Mouse (Mus musculus) limb, embryonic 14.5 days (tissue): Measurements from ENCODE around the gene Slc35b1. TPM values are rescaled to one million over a fixed set of nuclear protein-coding genes. Genes with fewer than 3 reads are reported as not detected.
"Not testable (repeated sequence)": the region's sequence is repeated elsewhere in the genome, so short reads cannot be mapped to it uniquely, and the experiment has no call there.

Experiments
- ATAC-seq: fragments of 200-750 bp; cut with Nextera tagmentation; 2 replicates; pipeline ENCODE4 v1.8.0; 2017; ENCODE audit warnings: low read depth, moderate number of reproducible peaks, moderate TSS enrichment; ENCODE audit not compliant: low FRiP score
- DNase-seq: peaks from one replicate; pipeline ENCODE4 v3.0.0-alpha.2; 2015; ENCODE audit warnings: low spot score
- H3K27ac ChIP-seq: fragments of 300-500 bp; sonication (generic); replicated peaks from 2 replicates; pipeline ENCODE4 v1.5.1; 2014; ENCODE audit warnings: low read depth, mild to moderate bottlenecking, low read length, moderate library complexity, mixed read lengths
- H3K27me3 ChIP-seq: fragments of 300-500 bp; sonication (generic); 2 replicates; pipeline ENCODE4 v1.6.1; 2014; ENCODE audit warnings: low read length, mixed read lengths; ENCODE audit not compliant: control insufficient read depth, insufficient read depth
- H3K36me3 ChIP-seq: fragments of 300-500 bp; sonication (generic); 2 replicates; pipeline ENCODE4 v1.6.1; 2014; ENCODE audit warnings: mild to moderate bottlenecking, low read length, moderate library complexity, mixed read lengths; ENCODE audit not compliant: control insufficient read depth, insufficient read depth
- H3K4me1 ChIP-seq: fragments of 300-500 bp; sonication (generic); 2 replicates; pipeline ENCODE4 v1.6.1; 2014; ENCODE audit warnings: antibody characterized with exemption, low read length, mixed read lengths; ENCODE audit not compliant: control insufficient read depth, insufficient read depth
- H3K4me2 ChIP-seq: fragments of 300-500 bp; sonication (generic); replicated peaks from 2 replicates; pipeline ENCODE4 v1.6.1; 2014; ENCODE audit warnings: low read depth, mild to moderate bottlenecking, low read length, moderate library complexity; ENCODE audit not compliant: severe bottlenecking
- H3K4me3 ChIP-seq: fragments of 300-500 bp; sonication (generic); replicated peaks from 2 replicates; pipeline ENCODE4 v1.5.1; 2014; ENCODE audit warnings: low read length
- H3K9ac ChIP-seq: fragments of 300-500 bp; sonication (generic); 2 replicates; pipeline ENCODE4 v1.6.1; 2014; ENCODE audit warnings: mild to moderate bottlenecking, low read depth, low read length, moderate library complexity; ENCODE audit not compliant: severe bottlenecking
- H3K9me3 ChIP-seq: fragments of 300-500 bp; sonication (generic); 2 replicates; pipeline ENCODE4 v1.6.1; 2016; ENCODE audit warnings: low read length; ENCODE audit not compliant: control insufficient read depth
- POLR2A ChIP-seq: fragments of 200-500 bp; IDR thresholded peaks from 2 replicates; pipeline ENCODE4 v1.8.0; 2012; ENCODE audit warnings: inconsistent platforms, mild to moderate bottlenecking, moderate library complexity, borderline replicate concordance; ENCODE audit not compliant: insufficient read depth, insufficient read length; ENCODE audit errors: extremely low read depth
- WGBS: fragments of 180-500 bp; shearing (Covaris S2); extraction: QIAGEN DNeasy Blood & Tissue Kit; methylation state at CpG from one replicate; pipeline ENCODE4 v1.1.7; 2014; 5-methylcytosine and 5-hydroxymethylcytosine counted together
- polyA plus RNA-seq, 2 experiments: library from polyadenylated mRNA; depleted of rRNA in 1 of 2; stranded (reverse) in 1 of 2; unstranded in 1 of 2; fragments of >200 nt; fragmentation: Nextera tagmentation in 1 of 2; extraction: Ambion mirVana in 1 of 2; gene quantifications; 2 replicates each; pipeline versions ENCODE4 v1.2.1 to v1.2.3; 2012 to 2014

Gene Slc35b1
- polyA plus RNA-seq, 2 experiments, result 98.1 to 117 TPM

DNA sequence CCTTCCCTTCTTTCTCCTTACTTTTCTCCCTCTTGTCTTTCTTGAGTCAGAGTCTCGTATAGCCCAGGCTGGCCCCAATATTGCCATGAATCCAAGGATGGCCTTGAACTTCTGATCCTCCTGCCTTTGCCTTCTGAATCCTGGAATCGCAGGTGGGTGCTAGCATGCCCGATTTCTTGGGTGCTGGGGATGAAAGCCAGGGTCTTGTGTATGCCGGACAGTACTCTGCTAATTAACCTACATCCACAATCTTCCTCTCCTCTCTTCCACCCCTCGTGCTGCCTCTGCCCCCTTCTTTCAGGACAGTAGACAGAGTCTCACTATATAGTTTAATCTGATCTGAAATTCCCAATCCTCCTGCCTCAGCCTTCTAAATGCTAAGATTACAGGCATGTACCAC is 17.1 kb downstream of the Slc35b1 start:
- Histone ChIP-seq H3K27ac (no peak overlapping the region), H3K9ac (no peak overlapping the region), H3K4me1 (no peaks in the 10 kb centered on the region), H3K4me3 (no peak overlapping the region), H3K4me2 (no peak overlapping the region), H3K27me3 (no peaks in the 10 kb centered on the region), H3K36me3 (no peaks in the 10 kb centered on the region), H3K9me3 (no peaks in the 10 kb centered on the region)
- no peak for DNase-seq
- WGBS, result 88% methylated on average over 5 of the region's 5 CpGs
- ATAC-seq, result no peak
- TF ChIP-seq POLR2A, result no peak

DNA sequence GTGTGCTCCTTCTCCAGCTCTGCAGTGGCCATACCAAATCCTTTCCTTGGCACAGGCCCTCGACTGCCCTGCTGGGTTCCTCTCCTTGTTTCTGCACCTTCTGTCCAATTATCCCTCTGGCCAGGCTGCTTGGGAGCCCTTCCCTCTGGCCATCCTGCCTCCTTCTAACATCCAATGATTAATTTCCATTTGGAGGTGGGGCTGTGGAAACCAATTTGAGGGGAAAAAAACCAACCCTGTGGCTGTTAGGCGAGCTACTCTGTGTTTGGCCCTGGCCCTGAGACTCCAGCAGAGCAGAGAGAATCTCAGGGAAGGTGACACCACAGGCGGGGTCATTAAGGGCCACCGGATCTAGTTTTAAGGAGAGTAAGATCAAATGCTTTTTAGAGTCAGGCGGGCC is 17.7 kb downstream of the Slc35b1 start:
- no peak overlapping the region for H3K27ac ChIP-seq
- WGBS, result 12% methylated on average over 5 of the region's 5 CpGs
- no peak for TF ChIP-seq POLR2A
- no peaks in the 10 kb centered on the region for H3K4me1 ChIP-seq
- ATAC-seq (no peak), DNase-seq (no peak)
- no peaks in the 10 kb centered on the region for H3K36me3 ChIP-seq
- H3K9ac ChIP-seq, result no peak overlapping the region
- H3K9me3 ChIP-seq, result no peaks in the 10 kb centered on the region
- H3K4me3 ChIP-seq, result no peak overlapping the region
- no peaks in the 10 kb centered on the region for H3K27me3 ChIP-seq
- H3K4me2 ChIP-seq, result no peak overlapping the region

DNA sequence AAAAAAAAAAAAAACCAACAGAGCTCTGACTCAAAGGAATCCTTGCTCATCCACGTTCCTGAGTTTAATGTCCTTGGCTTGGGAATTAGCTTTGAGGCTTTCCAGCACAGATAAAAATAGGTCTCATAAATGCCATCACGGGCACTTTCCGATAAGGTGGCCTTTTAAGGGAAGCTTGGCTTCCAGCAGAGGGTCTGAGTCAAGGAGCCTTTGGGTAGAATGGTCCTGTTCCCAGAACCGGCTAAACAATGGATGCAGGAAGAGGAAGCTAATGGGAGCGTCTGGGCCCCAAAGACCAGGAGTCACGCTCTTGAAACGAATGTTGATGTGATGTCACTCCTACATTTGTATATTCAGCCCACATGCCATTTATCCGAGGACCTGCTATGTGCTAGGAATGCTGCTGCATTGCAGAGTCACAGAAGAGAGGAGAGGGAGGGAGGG is 18.2 kb downstream of the Slc35b1 start:
- no peak for TF ChIP-seq POLR2A
- Histone ChIP-seq H3K4me3 (no peak overlapping the region), H3K9ac (no peak overlapping the region), H3K9me3 (no peaks in the 10 kb centered on the region), H3K4me2 (no peak overlapping the region), H3K4me1 (no peaks in the 10 kb centered on the region), H3K27ac (no peak overlapping the region), H3K36me3 (no peaks in the 10 kb centered on the region), H3K27me3 (no peaks in the 10 kb centered on the region)
- no peak for DNase-seq
- 26% methylated on average over 8 of the region's 8 CpGs for WGBS
- ATAC-seq, result no peak

DNA sequence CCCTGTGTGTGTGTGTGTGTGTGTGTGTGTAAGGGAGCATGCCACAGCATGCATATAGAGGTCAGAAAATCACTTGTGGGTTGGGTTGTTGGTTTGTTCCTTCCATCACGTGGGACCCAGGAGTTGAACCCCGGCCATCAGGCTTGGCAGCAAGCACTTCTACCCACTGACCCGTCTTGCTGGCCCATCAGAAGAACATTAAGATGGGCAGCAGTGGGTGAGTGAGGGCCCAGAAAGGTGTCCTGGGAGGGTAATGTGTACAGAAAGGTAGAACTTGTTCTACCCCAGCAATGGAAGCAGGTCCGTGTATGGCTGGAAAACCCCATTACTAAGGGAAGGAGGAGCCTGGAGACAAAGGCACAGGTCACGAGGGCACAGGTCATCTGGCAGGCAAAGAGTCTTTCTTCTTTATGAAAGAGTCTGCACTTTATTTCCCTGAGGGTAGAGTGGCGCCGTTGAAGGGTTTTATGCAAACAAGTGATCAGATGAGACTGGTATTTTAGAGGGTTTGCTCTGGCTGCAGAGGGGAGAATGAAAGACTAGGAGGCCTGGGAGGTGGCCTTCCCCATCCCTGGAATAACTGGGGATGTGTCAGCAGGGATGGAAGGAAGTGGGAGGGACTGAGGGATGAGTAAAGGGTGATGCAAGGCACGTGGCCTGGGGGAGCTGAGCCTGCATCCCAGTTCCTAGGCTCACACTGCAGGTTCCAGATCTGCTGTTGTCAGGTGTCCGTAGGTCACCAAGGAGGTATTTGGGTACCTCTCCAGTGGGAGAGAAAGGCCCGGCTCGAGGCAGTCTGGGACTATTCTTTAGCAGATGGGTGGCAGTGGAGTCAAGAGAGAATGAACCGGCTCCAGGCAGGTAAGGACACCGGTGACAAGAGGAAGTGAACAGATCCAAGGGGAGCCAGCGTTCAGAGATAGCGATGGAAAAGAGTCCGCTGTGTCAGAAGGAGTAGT is 19.2 kb downstream of the Slc35b1 start:
- DNase-seq (no peak), ATAC-seq (no peak)
- Histone ChIP-seq H3K27ac (no peak overlapping the region), H3K9me3 (no peaks in the 10 kb centered on the region), H3K4me3 (no peak overlapping the region), H3K27me3 (no peaks in the 10 kb centered on the region), H3K36me3 (no peaks in the 10 kb centered on the region), H3K4me2 (no peak overlapping the region), H3K9ac (no peak overlapping the region), H3K4me1 (no peaks in the 10 kb centered on the region)
- 72% methylated on average over 16 of the region's 16 CpGs for WGBS
- TF ChIP-seq POLR2A, result no peak

DNA sequence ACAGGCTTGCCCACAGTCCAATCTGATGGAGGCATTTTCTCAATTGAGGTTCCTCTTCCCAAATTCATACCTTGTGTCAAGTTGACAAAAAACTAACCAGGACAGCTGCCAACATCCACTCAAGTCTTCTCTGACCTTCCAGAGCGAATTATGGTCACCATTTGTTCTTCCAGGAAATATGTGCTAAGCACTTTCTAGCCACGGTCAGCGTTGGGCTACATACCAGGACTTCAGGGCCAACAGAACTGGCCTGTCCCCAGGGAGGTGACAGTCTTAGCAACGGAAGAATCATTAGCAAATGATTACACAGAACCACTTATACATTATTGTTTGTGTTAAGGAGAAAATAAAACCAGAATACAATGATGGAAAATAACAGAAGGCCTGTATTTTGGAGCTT is 21.3 kb downstream of the Slc35b1 start:
- WGBS, result 71% methylated on average over 4 of the region's 4 CpGs
- Histone ChIP-seq H3K27ac (no peak overlapping the region), H3K27me3 (no peaks in the 10 kb centered on the region), H3K36me3 (no peaks in the 10 kb centered on the region), H3K4me3 (no peak overlapping the region), H3K4me2 (no peak overlapping the region), H3K4me1 (no peaks in the 10 kb centered on the region), H3K9ac (no peak overlapping the region), H3K9me3 (no peaks in the 10 kb centered on the region)
- ATAC-seq (no peak), DNase-seq (no peak)
- TF ChIP-seq POLR2A, result no peak

DNA sequence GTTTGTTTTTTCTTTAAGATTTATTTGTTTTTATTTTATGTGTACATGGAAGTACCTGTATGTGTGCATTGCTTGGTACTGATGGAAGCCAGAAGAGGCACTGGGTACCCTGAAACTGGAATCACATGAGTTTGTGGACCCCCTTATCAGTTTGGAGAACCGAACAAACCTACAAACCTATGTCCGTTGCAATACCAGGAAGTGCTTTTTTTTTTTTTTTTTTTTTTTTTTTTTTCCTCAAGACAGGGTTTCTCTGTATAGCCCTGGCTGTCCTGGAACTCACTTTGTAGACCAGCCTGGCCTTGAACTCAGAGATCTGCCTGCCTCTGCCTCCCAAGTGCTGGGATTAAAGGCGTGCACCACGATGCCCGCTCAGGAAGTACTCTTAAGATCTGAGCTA is 21.9 kb downstream of the Slc35b1 start:
- H3K4me3 ChIP-seq, H3K27me3 ChIP-seq, H3K4me2 ChIP-seq, ATAC-seq, H3K9me3 ChIP-seq, DNase-seq, H3K36me3 ChIP-seq, H3K4me1 ChIP-seq, H3K9ac ChIP-seq, H3K27ac ChIP-seq: not testable (repeated sequence)
- WGBS, result 96% methylated on average over 5 of the region's 5 CpGs
